Mouse (Mus musculus) heart, postnatal 0 days (tissue): ENCODE results near the gene Snap91.

ENCODE experiments used
- CTCF ChIP-seq: IDR thresholded peaks from 2 replicates; pipeline ENCODE4 v1.5.1; 2016; ENCODE audit warnings: antibody characterized with exemption, control low read depth, low read depth
- EP300 ChIP-seq: IDR thresholded peaks from 2 replicates; pipeline ENCODE4 v1.6.1; 2016; ENCODE audit warnings: antibody characterized with exemption, low read depth

DNA sequence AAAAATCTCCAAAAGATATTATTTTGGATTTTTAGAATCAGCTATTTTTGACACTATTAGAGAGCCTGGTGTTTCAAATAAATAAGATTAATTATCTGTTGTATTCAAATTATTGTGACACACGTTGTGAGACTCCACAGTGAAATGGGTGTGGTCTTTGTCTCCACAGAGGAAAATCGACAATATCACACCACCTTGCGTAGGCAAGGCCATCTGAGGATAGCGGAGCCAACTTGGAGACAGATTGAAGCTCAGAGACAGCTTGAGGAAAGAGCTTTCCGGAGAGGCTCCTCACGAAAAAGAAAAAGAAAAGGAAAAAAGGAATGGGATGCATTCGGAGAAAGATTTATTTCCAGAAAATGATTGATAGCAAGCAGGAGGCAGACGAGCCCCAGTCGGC is 145.7 kb downstream of the Snap91 start:
- no peak for TF ChIP-seq CTCF
- no peak for TF ChIP-seq EP300
